Mouse (Mus musculus) layer of hippocampus, adult 18-20 months (tissue): ENCODE results near the gene Nav2. TPM values are rescaled to one million over a fixed set of nuclear protein-coding genes. Genes with fewer than 3 reads are reported as not detected.

ENCODE experiments used
- DNase-seq, 2 experiments: peaks; one replicate each; pipeline ENCODE4 v3.0.0; 2022; ENCODE audit warnings: low spot score in 2 of 2
- total RNA-seq, 2 experiments: library from RNA; stranded (reverse); gene quantifications; 2 replicates each; pipeline ENCODE4 v1.2.3; 2021

Gene Nav2
- total RNA-seq, 2 experiments from 2014 or later = 66.2 to 73.7 TPM

DNA sequence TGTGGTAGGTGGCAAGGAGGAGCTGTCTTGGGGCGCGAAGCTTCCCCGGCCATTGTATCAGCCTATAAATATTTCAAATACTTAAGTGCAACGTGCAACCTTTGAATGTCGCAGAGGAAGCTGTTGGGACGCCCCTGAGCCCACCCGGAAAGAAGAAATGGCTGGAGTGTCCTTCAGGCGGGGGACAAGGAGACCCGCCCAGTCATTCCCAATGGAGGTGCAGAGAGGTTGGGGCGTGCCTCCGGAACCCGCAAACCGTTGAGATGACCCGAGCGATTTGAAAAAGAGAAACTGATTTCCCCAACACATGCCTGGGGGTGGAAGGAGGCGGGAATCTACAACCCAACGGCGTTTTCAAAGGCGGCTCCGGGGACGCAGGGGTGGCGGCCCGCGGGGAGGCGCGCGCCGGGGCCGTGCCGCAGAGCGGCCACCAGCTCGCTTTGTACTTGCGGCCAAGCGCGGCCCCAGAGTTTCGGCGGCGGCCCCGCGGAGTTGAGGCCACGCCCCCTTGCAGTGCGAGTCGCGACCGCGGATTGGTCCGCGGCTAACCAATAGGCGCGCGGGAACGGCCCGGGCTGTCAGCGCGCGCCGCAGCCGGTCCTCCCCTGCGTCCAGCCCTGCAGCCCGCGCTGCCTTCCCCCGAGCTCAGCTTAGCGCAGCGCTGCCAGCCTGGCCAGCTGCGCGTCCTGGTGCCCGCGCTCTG is 337.2 kb downstream of the Nav2 start:
- peak; percentile 89 to 95 for DNase-seq

DNA sequence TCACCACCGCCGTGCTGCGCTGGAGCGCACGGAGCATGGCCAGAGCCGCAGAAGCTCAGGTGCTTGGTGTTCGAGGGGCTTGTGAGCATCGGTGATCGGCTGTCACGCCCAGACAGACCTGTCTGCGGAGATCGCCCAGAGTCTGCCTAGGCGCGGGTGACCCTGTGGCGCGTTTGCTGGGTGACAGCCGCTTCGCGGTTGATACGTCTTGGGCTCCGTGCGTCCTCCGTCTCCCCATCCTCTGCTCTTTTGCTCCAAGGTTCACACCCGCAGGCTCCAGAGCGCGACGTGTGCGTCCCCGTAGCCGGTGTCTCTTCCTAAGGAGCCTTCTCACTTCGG is 337.7 kb downstream of the Nav2 start:
- DNase-seq = no peak

DNA sequence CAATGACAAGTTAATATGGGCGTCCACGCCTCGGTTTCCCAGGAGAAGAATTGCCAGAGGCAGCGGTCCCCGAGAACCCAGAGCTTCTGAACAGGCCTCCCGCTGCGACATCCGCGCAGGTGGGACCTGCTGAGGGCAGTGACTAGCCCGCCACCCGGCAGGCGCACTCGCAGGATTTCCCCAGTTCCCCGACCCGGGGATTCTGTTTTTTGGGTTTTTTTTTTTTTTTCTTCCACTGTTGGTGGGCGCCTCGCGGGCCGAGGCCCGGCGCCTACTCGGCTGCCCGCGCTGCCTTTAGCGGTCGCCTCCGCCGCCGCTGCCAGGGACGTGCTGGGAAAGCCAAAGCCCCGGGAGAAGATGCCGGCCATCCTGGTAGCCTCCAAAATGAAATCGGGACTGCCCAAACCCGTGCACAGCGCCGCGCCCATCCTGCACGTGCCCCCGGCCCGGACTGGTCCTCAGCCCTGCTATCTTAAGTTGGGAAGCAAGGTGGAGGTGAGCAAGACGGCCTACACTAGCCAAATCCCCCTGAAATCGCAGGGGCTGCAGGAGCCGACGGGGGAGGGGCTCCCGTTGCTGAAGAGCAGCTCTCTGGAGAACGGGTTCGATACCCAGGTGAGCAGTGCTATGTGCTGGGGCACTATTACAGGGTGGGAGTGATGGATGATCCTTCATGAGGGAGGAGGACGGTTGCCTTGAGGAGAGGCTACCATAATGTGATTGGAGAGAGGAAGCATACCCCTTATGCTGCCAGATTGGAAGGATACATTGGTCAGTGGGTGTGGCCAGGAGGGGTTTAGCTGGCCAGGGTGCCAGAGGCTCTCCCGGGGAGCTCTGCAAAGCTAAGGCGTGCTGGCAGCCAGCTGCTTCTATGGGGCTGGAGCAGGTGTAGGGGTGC is 338.3 kb downstream of the Nav2 start:
- DNase-seq = peak in 1 of 2 experiments; percentile 55

DNA sequence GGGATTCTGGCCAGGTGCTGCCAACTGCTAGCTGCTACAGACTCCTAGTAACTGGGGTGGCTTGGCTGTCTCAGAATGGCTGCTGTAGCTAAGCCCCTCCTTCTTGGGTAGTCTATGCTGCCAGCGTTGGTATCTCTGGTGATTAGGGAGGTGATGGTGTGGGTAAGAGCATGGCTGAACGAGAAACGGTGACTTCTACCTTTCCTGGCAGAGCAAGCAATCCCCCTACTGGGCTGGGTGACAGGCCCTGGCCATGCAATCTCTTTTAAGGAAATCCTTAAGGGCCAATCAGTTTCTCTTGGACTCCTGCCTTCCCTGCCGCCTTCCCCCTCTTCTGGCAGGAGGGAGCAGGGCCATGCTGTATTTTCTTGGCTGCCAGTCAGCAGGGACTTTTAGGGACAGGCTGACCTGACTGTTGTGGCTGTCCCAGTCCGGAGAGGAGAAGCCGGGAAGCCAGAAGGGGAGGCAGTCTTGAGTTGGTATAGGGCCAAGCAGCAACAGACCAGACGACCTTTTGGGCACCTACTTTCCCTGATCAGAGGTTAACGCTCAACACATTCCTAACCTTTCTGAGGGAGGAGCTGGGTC is 339.3 kb downstream of the Nav2 start:
- peak in 1 of 2 experiments; percentile 78 for DNase-seq

GRCm38 (mm10) chr7:49248333-49249086 is 340.0 kb downstream of the Nav2 start:
- DNase-seq = peak; percentile 82 to 91

GRCm38 (mm10) chr7:49249462-49249861 is 340.9 kb downstream of the Nav2 start:
- no peak for DNase-seq

GRCm38 (mm10) chr7:49249996-49250395 is 341.5 kb downstream of the Nav2 start:
- DNase-seq = peak; percentile 81 to 94

DNA sequence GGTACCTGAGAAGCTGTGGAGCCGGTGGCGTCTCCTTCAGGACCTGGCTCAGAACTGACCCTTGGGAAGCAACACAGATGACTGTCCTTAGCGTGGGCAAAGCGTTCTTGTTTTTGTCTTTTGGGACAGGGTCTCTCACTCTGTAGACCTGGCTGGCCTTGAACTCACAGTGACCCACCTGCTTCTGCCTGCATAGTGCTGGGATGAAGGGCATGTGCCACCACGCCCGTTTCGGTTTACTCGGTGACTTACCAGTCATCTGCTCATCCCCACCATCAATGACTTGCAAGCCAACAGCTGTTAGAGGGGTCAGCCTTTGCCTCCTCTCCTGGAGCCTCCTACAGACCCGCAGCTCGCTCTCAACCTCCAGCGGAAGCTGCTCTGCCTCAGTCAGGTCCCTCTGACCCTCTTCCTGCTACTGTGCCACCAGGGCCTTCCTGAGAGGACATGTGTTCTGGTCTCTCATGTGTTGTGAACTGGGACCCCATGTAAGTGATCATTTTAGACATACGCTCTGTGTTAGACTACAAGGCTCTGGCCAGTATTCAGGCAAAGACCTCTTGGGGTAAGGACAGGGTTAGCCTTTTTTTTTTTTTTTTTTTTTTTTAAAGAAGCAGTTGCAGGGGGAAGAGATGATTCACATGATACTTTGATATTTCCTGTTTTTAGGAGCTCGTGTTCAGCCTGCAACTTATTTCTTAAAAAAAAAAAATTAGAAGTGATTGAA is 342.2 kb downstream of the Nav2 start:
- no peak for DNase-seq

- no peak for DNase-seq
These were observed 342.8 kb downstream of the Nav2 start for GRCm38 (mm10) chr7:49251308-49251638.

GRCm38 (mm10) chr7:49252444-49252843 is 343.9 kb downstream of the Nav2 start:
- no peak for DNase-seq

- DNase-seq = no peak
These were observed 344.4 kb downstream of the Nav2 start for GRCm38 (mm10) chr7:49252902-49253301.

GRCm38 (mm10) chr7:49255053-49255452 is 346.5 kb downstream of the Nav2 start:
- no peak for DNase-seq

DNA sequence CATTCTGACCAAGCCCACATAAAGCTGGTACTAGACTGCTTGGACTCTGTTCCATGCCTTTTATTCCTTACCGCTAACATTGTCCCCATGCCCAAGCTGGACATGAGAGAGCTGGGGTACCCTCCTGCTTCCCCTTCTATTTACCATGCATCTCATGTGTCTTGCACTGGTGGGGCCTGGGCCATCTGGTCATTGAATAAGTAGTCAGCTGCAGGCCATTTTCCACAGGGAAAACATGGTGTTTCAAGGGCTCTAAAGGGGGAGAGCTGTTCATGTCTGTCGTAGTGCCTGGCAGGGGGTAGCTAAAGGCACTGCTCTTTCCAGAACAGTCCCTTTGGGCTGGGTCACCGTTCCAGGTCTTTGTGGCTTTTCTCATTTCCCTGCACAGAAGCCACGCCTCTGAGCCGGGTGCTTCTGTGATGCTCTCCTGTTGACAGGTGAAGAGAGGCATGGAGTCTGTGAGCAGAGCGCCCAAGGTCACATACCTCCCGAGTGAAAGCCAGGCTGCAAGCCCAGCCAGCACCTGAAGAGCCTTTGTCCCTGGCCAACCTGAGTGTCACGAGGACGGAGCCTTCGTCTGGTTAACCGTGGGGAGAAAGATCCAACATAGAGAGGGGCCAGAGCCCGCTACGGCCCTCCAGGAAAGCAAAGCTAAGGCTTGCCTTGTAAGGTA is 348.9 kb downstream of the Nav2 start:
- DNase-seq = no peak

GRCm38 (mm10) chr7:49258088-49258487 is 349.6 kb downstream of the Nav2 start:
- DNase-seq = peak in 1 of 2 experiments; percentile 82

- DNase-seq = no peak
These were observed 353.5 kb downstream of the Nav2 start for GRCm38 (mm10) chr7:49261941-49262511.

DNA sequence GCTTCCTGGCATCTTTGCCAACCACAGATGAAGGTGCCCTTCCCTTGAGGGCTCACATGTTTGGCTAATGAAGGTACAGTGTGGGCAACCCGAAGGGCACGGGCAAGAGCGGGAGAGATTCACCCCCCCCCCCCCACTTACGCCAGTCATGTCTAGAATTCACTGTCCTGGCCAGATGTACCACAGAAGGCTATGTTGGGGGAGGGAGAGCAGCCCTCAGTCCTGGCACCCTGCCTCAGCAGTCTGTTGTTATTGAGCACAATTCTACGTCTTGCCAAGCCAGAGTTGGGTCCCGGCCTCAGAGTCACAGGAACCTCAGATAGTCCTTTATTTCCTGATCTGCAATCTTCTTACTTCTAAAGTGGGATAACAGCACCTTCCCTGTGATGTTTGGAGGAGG is 357.9 kb downstream of the Nav2 start:
- DNase-seq = peak in 1 of 2 experiments; percentile 82

DNA sequence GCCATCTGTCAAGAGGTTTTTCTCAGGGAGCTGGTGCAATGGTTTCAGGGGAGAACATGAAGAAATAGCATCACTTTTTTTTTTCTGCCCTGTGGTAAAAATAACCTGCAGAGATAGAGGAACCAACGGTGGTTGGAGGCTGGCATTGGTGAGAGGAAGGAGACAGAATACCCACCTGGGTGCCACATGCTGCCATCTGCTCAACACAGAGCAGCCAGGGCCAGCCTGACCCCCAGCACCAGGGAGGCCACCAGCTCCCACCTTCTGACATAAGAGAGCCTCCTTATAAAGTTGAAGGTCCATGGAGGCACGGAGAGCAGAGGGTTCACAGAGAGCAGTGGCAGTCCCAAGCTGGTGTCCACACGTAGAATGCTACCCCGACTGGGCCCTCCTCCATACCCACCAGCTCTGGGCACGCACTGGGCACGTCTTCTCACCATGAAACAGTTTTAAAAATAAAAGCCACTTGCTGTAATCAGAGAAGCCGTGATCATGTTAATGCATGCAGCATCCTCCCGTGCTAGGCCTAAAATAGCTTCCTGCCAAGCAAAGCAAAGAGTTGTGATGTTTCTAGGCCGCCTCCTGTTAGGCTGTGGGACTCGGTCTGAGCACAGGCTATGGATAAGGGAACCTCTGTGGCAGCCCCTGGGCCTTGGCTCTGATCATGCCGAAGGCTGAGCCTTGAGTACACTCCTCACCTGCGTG is 359.3 kb downstream of the Nav2 start:
- peak in 1 of 2 experiments; percentile 62 for DNase-seq

- no peak for DNase-seq
These were observed 359.9 kb downstream of the Nav2 start for GRCm38 (mm10) chr7:49268401-49268921.

DNA sequence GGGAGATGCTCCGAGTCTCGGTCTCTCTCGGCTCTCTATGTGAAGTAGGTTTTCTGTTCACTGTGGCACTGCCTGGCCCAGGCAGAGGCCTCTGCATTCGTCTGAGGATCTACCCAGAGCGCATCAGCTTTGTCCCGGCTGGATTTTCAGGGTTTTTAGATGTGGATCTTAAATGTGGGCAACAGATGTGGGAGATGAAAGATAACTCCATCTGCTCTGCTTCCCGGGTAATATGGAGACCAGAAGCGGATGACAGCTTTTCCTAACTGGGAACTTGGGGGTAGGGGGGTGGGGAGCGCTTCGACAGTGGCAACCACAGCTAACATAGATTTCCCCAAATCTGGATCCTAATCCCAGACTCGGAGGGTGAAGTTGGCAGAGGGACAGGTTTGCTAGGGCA is 362.3 kb downstream of the Nav2 start:
- no peak for DNase-seq
